Mouse (Mus musculus): Measurements from ENCODE around the gene Tecpr1.
A peak's percentile ranks its signal among the peaks of the same experiment; 100 is the strongest.

Tecpr1 gene

DNA sequence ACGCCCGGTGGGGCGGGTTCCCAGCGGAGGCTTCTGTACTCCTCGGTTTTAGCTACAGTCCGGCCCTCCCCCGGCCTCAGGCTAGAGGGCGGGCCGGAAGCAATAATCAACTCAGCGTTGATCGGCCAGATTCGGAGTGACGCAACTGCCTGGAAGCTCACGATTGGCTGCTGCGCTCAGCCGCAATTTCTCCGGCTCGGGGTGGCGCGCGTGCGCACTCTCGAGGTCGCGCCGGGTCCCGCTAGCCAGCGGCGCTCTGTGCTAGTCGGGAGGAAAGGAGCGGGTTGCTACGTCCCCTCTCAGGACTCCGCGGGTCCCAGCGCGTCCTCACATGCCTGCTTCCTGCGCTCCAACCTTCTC, at the start of gene Tecpr1:
TSS of gene Tecpr1 (minus strand) at position 113 of the 360 bp plus-strand sequence.
- peak; percentile 92 to 93 for DNase-seq

DNA sequence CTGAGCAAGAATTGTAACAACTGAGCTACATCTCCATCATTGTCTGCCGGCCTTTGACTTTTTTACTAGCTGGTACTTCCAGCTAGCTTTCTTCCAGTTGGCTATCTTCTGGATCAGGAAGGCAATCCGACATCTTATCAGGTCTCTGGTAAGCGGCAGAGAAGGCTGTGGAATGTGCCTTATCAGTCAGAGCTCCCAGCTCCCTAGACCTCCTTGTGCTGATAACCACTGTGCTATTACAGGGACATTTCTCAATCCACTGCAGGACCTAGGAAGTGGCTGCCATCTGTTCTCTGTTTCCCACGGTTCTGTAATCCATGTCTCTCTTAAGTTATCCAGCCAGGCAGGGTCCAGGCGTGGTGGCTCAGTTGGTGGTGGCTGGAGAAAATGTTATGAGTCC, 48.4 kb upstream of the Tecpr1 start:
- no peak for DNase-seq

DNA sequence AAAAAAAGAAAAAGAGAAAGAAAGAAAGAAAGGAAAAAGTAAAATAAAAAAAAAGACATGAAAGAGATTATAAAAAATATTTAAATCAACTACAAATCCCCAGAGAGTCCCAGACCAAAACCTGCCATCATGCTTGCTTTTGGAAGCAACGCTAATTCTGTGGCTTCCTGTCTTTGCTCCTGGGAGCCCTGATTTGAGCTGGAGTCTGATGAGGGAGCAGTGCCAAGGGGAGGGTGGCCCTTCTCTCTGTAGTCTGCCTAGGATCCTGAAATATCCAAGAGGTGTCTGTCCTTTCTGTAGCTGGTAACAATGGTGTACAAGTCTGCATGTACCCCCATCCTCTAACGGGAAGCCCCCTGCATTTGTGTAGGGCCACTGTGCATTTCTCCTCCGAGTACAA, 47.7 kb upstream of the Tecpr1 start:
- DNase-seq = no peak

- DNase-seq = no peak
Measured at GRCm38 (mm10) chr5:144270420-144270819, 47.0 kb upstream of the Tecpr1 start.

DNA sequence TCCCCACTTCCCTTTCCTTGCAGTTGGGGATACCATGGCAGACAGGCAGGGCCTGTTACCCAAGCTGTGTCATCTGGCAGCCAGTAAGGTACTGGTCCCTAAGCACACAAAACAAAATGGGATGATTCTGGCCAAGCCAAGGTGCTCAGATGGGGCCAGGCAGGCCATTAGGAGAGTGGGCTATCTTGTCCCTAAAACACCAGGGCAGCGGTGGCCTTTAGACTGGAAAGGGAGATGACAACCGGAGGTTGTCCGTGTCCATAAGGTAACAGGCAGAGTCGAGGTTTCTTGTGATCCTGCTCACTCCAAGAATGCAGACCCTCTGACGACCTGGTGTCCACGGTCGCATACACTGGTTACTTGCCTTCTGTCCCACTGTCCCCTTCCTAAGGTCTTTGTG, 46.5 kb upstream of the Tecpr1 start:
- DNase-seq = no peak

GRCm38 (mm10) chr5:144267535-144268241, 44.3 kb upstream of the Tecpr1 start:
- DNase-seq = no peak

GRCm38 (mm10) chr5:144263496-144263895, 40.1 kb upstream of the Tecpr1 start:
- no peak for DNase-seq

- no peak for DNase-seq
Measured at GRCm38 (mm10) chr5:144263082-144263481, 39.7 kb upstream of the Tecpr1 start.

DNA sequence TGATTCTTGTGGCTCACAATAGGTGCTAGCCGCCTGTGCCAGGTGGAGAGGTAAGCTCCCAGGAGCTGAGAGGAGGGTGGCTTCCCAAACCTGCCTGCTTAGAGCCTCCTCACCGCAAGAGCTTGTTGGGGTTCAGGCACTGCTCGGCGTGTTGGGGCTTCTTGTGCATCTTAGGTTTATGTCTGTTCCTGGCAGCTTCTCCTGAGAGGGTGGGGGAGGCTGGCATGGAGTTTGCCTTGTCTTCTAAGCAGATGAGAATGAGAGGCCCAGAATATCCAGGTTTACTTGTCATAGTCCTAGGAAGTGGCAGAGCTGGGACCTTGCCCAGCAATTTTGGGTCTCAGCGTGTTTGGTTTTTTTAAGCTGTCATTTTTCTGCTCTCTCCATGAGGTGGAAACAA, 38.4 kb upstream of the Tecpr1 start:
- no peak for DNase-seq

DNA sequence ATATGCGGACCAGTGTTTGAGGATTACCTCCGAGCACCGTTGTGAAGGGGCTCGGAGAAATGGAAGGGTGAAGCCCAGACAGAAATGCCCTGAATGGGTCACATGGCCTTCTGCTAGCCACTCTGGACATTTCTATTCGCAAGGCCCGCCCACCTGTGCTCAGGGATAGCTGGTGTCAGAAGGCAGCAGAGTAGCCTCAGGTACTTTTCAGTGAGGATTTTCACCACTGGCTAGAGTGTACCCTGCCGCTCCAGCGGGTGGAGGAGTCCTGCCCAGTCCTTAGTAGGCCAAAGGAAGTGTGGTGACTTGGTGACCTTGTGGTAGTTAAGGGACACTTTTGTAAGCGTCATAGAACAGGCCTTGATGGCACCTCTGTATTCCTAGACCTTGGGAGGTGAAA, 37.9 kb upstream of the Tecpr1 start:
- no peak for DNase-seq

GRCm38 (mm10) chr5:144260464-144260863, 37.0 kb upstream of the Tecpr1 start:
- no peak for DNase-seq

GRCm38 (mm10) chr5:144259228-144259627, 35.8 kb upstream of the Tecpr1 start:
- no peak for DNase-seq

GRCm38 (mm10) chr5:144258687-144259086, 35.3 kb upstream of the Tecpr1 start:
- DNase-seq = no peak

DNA sequence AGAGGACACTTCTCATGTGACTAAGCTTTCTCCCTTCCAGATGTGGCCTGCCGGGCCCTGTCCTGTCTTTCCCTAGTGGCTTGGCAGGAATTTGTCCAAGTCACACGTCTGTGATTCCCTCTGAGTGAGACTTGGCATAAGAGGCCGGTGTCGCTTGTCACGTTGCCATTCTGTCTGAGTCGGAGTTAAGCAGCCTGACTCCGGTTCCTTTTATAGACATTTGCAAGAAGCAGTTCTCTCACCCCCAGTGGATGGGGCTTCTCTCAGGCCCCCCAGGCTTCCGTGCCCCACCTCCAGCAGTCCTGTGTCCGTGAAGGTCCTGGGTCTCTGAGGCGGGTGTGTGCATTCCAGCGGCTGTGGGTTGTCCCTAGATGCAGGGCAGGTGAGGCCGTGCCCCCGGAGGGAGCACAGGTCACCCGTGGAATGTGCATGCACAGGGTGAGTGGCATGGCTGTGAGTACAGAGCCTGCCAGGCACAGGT, 34.8 kb upstream of the Tecpr1 start:
- no peak for DNase-seq

- no peak for DNase-seq
Measured at GRCm38 (mm10) chr5:144257451-144258110, 34.2 kb upstream of the Tecpr1 start.

- no peak for DNase-seq
Measured at GRCm38 (mm10) chr5:144256888-144257287, 33.5 kb upstream of the Tecpr1 start.

- DNase-seq = no peak
Measured at GRCm38 (mm10) chr5:144256541-144256870, 33.1 kb upstream of the Tecpr1 start.

GRCm38 (mm10) chr5:144255632-144256540, 32.5 kb upstream of the Tecpr1 start:
- DNase-seq = peak; percentile 47 to 50

- peak; percentile 71 for DNase-seq
Measured at GRCm38 (mm10) chr5:144254811-144255631, 31.6 kb upstream of the Tecpr1 start.

GRCm38 (mm10) chr5:144254122-144254810, 30.9 kb upstream of the Tecpr1 start:
- DNase-seq = peak; percentile 30 to 45

DNA sequence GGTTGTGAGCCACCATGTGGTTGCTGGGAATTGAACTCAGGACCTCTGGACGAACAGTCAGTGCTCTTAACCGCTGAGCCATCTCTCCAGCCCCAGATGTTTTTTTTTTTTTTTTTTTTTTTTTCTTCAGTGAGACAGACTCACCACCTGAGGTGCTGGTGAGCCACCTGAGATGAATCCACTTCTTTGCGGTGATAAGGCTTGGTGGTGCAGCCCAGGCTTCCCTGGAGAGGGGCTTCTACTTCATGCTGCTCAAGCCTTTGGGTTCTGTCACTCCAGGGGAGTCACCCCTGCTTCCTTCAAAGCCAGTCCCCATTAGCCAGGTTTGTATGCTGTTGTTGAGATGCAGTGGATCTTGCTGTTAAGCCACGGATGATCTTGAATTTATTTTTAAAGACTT, 29.8 kb upstream of the Tecpr1 start:
- no peak for DNase-seq
